Mouse (Mus musculus) hematopoietic multipotent progenitor cell, adult 10-12 weeks (in vitro differentiated cells): ENCODE measurements around the gene Il17a. TPM values are rescaled to one million over a fixed set of nuclear protein-coding genes. Genes with fewer than 3 reads are reported as not detected.

Experiments
- polyA plus RNA-seq: library from polyadenylated mRNA; stranded (reverse); fragments of >175 nt; gene quantifications from 2 replicates; pipeline ENCODE4 v1.2.3, GENCODE M21; 2012; ENCODE audit warnings: low replicate concordance

Il17a gene
- polyA plus RNA-seq, result 0.13 TPM in 1 of 2 replicates, not detected in the other

DNA sequence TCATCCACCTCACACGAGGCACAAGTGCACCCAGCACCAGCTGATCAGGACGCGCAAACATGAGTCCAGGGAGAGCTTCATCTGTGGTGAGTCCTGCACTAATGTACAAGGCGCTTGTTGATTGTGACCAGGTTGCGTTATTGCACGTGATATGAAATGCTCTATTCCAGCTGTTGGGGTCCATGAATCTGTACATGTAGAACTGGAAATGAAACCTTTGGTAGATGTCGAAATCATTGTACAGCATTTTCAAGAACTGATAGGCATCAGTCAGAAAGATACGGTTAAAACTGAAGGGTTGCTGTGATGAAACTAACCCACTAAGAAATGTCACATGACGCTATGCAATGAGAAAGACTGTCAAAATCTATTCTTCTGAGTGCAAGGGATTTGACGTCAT lies at the start of gene Il17a:
Il17a (plus strand) TSS at position 3 of the 400 bp plus-strand sequence.

Other genes with a start within 250 kb of the Il17a start
- gene Pkhd1, start 112.8 kb upstream of the Il17a start, polyA plus RNA-seq, result not detected in 2 replicates
- gene Il17f, start 59.7 kb downstream of the Il17a start, polyA plus RNA-seq, result 0.30 TPM in 1 of 2 replicates, not detected in the other
- gene Mcm3, start 89.4 kb downstream of the Il17a start, polyA plus RNA-seq, result 6.4 and 16.6 TPM in 2 replicates
- gene Paqr8, start 159.7 kb downstream of the Il17a start, polyA plus RNA-seq, result 2.4 and 3.6 TPM in 2 replicates
- 0.24 and 1.8 TPM in 2 replicates for gene Efhc1, start 220.7 kb downstream of the Il17a start, polyA plus RNA-seq